15 mouse cellular contexts compared by ENCODE assay signal in genomic region chr9:108146451-108146850, GRCm38 (mm10). TPM values are rescaled to one million over a fixed set of nuclear protein-coding genes. Genes with fewer than 3 reads are reported as not detected.
DNase-seq lines count a peak whose midpoint lies in the region; ATAC-seq lines count a peak whose summit lies in the region.
"Had no signal": no experiment of that assay in that cellular context is flagged by ENCODE, and none has a peak within 500 bp of the region (broad histone marks: within the 10 kb centered on the region; RNA-seq: fewer than 3 reads in every experiment).

No protein-coding gene starts in this region.

- H3K4me3 ChIP-seq in hindbrain, embryonic 11.5 days (ENCODE audit: low read depth, low read length): no peak overlapping the region
- H3K4me3 ChIP-seq in kidney, embryonic 16.5 days (ENCODE audit: low read length): no peak overlapping the region
- H3K4me3 ChIP-seq: embryonic facial prominence, embryonic 12.5 days; kidney, embryonic 15.5 days; liver, embryonic 13.5 days had no signal

- no peaks in the 10 kb centered on the region for H3K36me3 ChIP-seq in hindbrain, embryonic 11.5 days (ENCODE audit: control insufficient read depth, insufficient read depth, low read length)
- H3K36me3 ChIP-seq in kidney, embryonic 16.5 days (ENCODE audit: insufficient read depth, low read length): no peaks in the 10 kb centered on the region
- H3K36me3 ChIP-seq: embryonic facial prominence, embryonic 12.5 days; G1E; kidney, embryonic 15.5 days; liver, embryonic 13.5 days had no signal

- no peaks in the 10 kb centered on the region for H3K9me3 ChIP-seq in hindbrain, embryonic 11.5 days (ENCODE audit: control insufficient read depth, low read length)
- H3K9me3 ChIP-seq in kidney, embryonic 16.5 days (ENCODE audit: low read length): no peaks in the 10 kb centered on the region; the same call in 1 of the 2 replicates
- H3K9me3 ChIP-seq: embryonic facial prominence, embryonic 12.5 days; kidney, embryonic 15.5 days; liver, embryonic 13.5 days had no signal

- 83% methylated on average over 4 of the region's 4 CpGs for WGBS in hindbrain, embryonic 11.5 days
- 78% methylated on average over 4 of the region's 4 CpGs for WGBS in kidney, embryonic 16.5 days

- DNase-seq in 416B (ENCODE audit: low read depth): peak; percentile 48
- peak; percentile 64 for DNase-seq in CD4-positive helper T cell, adult 2 months (ENCODE audit: low read depth, low spot score)
- peak; percentile 84 for DNase-seq in cerebellum, adult 9-10 months
- DNase-seq in natural killer cell, adult 2 months (ENCODE audit: low spot score in 2 of 2): peak; percentile 64 to 67
- DNase-seq in hindbrain, embryonic 11.5 days (ENCODE audit: low spot score): no peak
- DNase-seq in adrenal gland, postnatal 10 days: no peak
- no peak for DNase-seq in urinary bladder, adult 18-20 months (ENCODE audit: low spot score in 2 of 2)
- DNase-seq: layer of hippocampus, postnatal 36 days; liver, embryonic 13.5 days had no signal

- no peak for ATAC-seq in hindbrain, embryonic 11.5 days (ENCODE audit: low FRiP score)
- ATAC-seq in kidney, embryonic 16.5 days (ENCODE audit: low FRiP score, low TSS enrichment): no peak
- ATAC-seq: hindbrain, embryonic 16.5 days had no signal

- no peaks in the 10 kb centered on the region for H3K4me1 ChIP-seq in hindbrain, embryonic 11.5 days (replicated peaks; ENCODE audit: control insufficient read depth, insufficient read depth, low read length)
- H3K4me1 ChIP-seq in kidney, embryonic 16.5 days (ENCODE audit: insufficient read depth, low read length): no peaks in the 10 kb centered on the region
- H3K4me1 ChIP-seq: embryonic facial prominence, embryonic 12.5 days; kidney, embryonic 15.5 days; liver, embryonic 13.5 days had no signal

- H3K9ac ChIP-seq in hindbrain, embryonic 11.5 days (ENCODE audit: low read depth, low read length): no peak overlapping the region
- H3K9ac ChIP-seq in kidney, embryonic 16.5 days (replicated peaks; ENCODE audit: low read length): no peak overlapping the region
- H3K9ac ChIP-seq: embryonic facial prominence, embryonic 12.5 days; kidney, embryonic 15.5 days; liver, embryonic 13.5 days had no signal

- no peak overlapping the region for H3K27ac ChIP-seq in hindbrain, embryonic 11.5 days (ENCODE audit: low read depth, low read length)
- H3K27ac ChIP-seq in kidney, embryonic 16.5 days (ENCODE audit: low read length): no peak overlapping the region
- H3K27ac ChIP-seq: embryonic facial prominence, embryonic 12.5 days; kidney, embryonic 15.5 days; liver, embryonic 13.5 days; macrophage had no signal

- H3K27me3 ChIP-seq in hindbrain, embryonic 11.5 days (ENCODE audit: control insufficient read depth, insufficient read depth, low read length): no peaks in the 10 kb centered on the region
- no peaks in the 10 kb centered on the region for H3K27me3 ChIP-seq in kidney, embryonic 16.5 days (ENCODE audit: insufficient read depth, low read length)
- H3K27me3 ChIP-seq: embryonic facial prominence, embryonic 12.5 days; kidney, embryonic 15.5 days; liver, embryonic 13.5 days had no signal

- H3K4me2 ChIP-seq in hindbrain, embryonic 11.5 days (replicated peaks; ENCODE audit: low read depth, low read length): no peak overlapping the region
- no peak overlapping the region for H3K4me2 ChIP-seq in kidney, embryonic 16.5 days (replicated peaks; ENCODE audit: low read depth, low read length)
- H3K4me2 ChIP-seq: embryonic facial prominence, embryonic 12.5 days; kidney, embryonic 15.5 days; liver, embryonic 13.5 days had no signal

RNA-seq across cellular contexts. Expression of gene Bsn, which starts 43.7 kb away (rescaled TPM):
- polyA plus RNA-seq in hindbrain, embryonic 11.5 days (2014; fragmentation: Nextera tagmentation; extraction: Ambion mirVana): 3.9 and 4.4 TPM in 2 replicates
- 1 to 10 TPM; 1.7 to 2.7 TPM for total RNA-seq in adrenal gland, postnatal 10 days (2021)
- polyA plus RNA-seq in kidney, embryonic 16.5 days (2015; fragmentation: Nextera tagmentation; extraction: Ambion mirVana): 0.64 and 0.67 TPM in 2 replicates

RNA-seq across cellular contexts. Expression of gene Apeh, which starts 52.0 kb away (rescaled TPM):
- 54.3 and 55.3 TPM in 2 replicates for polyA plus RNA-seq in hindbrain, embryonic 11.5 days (2014; fragmentation: Nextera tagmentation; extraction: Ambion mirVana)
- 10 to 100 TPM; 72.2 to 81.8 TPM for total RNA-seq in adrenal gland, postnatal 10 days (2021)
- 87.8 and 93.0 TPM in 2 replicates for polyA plus RNA-seq in kidney, embryonic 16.5 days (2015; fragmentation: Nextera tagmentation; extraction: Ambion mirVana)

Comparison
In these comparisons a context has a peak if more than half of its experiments do, and no peak if none do; other contexts are left out.
1. DNase-seq: peak in 416B (single experiment), CD4-positive helper T cell, adult 2 months (single experiment), cerebellum, adult 9-10 months (single experiment) and natural killer cell, adult 2 months (2 of 2); none in hindbrain, embryonic 11.5 days (single experiment), adrenal gland, postnatal 10 days (single experiment) and urinary bladder, adult 18-20 months (0 of 2).